Mouse (Mus musculus): Measurements from ENCODE around the gene Creld1.

Gene Creld1

DNA sequence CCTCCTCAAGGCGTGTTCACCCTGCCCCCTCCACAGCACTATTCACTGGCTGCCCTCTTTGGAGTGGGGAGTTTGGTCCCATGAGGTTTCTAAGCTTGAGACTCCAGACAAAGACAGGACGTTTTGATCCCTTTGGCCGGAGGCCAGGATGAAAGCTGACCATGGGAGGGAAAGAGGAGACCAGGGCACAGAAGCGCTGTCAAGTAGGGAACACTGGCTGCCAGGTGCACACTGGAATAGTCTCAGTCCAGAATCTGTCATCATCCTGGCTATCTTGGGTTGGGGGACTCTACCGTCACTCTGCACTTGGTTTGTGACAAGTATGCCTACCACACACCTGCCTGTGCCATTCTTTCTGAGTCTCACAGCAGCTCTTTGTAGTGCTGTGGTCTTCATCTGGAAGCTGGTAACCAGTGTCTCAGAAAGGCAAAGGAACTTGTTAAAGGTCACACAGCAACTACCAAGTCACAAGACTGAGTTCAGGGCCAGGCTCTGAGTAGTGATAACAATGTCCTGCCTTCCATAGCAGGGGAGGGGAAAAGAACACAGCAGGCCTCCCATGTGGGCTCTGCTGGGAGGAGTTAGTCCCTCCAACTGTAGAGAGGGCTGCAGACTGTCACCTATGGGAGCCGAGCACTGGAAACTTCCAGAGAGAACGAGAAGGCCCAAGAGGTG, 25.3 kb downstream of the Creld1 start:
- peak in 1 of 2 experiments; percentile 23 for DNase-seq (ENCODE audit: low spot score in 2 of 2)

DNA sequence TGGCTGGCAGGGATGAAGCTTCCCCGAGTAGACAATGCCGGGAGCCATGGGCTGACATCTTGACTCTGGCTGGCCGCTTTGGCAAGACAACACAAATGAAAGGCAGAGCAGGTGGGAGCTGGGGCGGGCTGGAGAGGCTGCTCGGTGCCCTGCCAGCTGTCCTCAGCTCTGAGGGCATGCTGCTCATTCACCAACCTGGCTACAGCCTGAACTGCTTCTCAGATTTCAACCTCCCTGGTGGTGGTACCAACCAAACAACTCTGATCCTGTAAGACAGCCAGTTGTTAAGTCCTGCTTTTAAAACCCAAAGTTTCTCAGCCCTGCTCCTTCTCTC, 25.8 kb downstream of the Creld1 start:
- no peak for DNase-seq (ENCODE audit: low spot score in 2 of 2)

DNA sequence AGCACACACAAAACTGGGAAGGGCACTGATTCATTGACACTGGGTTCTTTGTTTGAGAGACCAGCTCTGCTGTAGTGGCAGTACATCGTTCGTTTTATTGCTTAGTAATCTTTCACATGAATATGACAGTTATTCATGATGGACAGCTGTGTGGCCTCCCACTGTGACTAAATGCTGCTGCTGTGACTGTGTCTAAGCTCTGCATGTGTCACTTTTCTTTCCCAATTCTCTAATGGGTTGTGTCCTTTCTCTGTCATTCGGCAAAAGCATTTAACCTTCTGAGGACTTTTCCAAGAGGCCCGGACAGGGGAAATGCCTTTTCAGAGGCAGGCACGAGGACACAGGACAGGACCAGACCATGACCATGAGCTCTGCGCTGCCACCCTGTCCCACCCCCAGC, 30.8 kb downstream of the Creld1 start:
- DNase-seq (ENCODE audit: low spot score in 2 of 2), result no peak

DNA sequence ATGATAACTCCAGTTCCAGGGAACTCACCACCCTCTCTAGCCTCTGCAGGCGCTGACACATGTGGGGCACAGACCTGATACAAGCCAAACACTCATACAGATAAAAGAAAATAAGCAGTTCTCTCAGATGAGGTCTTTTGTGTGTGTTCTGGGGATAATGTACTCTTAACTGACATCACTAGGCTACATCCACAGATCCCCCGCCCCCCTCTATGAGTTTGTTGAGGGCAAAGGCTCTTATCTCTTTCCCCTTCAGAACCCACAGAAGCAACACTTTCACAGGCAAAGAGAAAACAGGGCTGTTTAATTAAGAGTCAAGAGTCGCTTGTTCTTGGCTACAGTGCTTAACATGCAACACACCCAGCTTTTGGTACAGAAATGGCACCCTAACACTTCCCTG, 31.5 kb downstream of the Creld1 start:
- no peak for DNase-seq (ENCODE audit: low spot score in 2 of 2)

DNA sequence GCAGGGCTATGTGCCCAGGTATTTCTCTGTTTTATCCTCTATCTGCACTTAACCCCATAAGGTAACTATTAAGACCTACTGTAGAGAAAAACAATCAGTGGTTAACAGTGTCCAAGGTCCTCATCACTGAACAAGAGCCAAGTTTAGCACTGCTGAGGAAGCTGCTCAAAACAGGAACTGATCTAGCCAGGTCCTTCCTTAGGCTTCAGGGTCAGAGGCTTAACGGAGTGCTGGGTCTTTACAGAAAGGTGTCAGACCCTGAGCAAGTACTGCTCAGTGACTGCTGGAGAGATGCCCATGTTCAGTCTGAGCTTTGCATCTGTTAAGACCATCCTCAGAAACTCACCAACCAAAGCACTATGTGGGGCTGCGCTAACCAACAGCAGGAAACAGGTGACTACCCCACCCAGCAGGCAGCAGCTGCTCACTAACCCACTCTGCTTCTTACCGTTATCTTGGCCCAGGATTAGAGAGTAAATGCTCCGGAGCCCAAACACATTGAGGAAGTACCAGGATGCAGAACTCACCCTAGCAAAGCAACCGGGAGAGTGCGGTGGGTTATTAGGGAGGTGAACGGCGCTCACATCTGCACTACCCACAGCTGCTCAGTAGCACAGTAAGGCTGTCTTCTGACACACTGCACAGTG, 34.5 kb downstream of the Creld1 start:
- no peak for DNase-seq (ENCODE audit: low spot score in 2 of 2)

DNA sequence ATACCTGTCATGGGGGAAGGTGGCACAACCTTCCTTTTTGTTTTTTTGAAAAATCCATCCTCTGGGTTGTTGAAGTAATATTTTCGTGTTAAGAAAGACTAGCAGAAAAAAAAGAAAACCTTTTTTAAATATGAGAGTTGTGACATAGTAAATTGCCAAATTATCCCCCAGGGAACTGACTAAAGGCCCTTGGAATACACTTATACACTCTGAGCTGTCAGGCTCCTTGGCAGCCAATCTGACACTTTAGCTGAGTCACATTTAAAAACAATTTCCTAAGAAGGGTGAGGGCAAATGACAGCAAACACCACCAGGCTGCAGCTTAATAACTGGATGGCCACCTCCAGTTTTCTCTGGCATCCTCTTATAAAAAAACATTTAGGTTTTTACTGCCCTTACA, 39.2 kb downstream of the Creld1 start:
- no peak for DNase-seq (ENCODE audit: low spot score in 2 of 2)

DNA sequence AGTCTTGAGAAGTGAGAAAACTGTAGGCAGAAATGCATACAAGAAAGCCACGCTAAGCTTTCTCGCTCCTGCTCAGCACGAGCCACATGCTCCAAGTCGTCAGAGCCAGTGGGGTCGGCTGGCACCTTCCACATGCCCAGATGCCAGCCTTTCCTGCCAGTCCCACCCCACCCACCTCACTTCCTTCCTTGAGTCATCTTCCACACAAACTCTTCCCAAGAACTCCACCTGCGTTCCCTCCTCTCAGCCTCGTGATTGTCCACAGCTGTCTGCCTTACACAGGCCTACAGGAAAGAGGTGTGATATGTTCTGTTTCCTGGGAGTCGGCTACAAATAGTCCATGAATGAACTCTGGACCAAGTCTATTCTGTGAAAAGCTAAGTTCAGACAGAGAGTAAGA, 40.3 kb downstream of the Creld1 start:
- DNase-seq (ENCODE audit: low spot score in 2 of 2), result no peak

DNA sequence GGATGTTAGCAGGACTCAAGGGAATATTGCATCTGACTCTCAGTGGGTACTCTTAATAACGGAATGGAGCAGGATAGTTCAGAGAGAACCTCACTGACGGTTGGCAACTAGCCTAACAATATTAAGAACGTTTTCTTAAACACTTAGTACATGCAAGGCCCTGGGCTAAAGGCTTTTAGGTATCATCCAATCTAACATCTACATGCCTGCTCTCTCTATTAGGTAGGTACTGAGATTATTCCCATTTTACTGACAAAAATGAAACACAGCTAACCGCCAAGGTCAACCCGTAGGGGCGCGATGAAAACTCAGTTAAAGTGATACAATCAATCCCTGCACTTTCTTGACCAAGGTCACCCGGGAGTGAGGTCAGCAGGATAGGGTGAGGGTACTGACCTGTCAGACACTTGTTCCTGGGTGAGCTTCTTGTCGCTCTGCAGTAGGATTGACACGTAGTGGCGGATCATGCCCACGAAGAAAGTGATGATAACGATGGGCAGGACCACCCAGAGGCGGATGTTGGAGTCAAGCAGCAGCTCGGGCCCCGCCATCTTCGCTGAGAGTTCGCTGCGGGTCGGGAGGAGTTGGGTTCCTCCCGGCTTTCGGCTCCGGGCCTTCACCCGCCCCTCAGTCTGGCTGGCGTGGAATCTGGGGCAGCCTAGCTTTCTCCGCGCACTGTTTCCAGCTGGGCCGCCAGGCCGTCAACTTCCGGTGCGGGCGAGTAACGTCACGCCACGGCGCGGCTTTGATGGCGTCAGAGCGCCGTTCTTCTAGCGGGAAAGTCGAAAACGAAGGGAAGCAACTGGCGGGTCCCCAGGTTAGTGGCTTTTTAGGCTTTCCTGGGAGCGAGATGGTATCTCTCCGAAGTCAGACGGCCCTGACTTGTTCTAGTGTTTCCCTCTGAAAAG, 48.1 kb downstream of the Creld1 start, which contains the start of the genes Emc3 and Fancd2:
Emc3 (minus strand) TSS at position 721 of the 908 bp plus-strand sequence.
Fancd2 (plus strand) TSS at position 751 of the 908 bp plus-strand sequence.
- DNase-seq (ENCODE audit: low spot score in 2 of 2), result peak; percentile 90 to 92

DNA sequence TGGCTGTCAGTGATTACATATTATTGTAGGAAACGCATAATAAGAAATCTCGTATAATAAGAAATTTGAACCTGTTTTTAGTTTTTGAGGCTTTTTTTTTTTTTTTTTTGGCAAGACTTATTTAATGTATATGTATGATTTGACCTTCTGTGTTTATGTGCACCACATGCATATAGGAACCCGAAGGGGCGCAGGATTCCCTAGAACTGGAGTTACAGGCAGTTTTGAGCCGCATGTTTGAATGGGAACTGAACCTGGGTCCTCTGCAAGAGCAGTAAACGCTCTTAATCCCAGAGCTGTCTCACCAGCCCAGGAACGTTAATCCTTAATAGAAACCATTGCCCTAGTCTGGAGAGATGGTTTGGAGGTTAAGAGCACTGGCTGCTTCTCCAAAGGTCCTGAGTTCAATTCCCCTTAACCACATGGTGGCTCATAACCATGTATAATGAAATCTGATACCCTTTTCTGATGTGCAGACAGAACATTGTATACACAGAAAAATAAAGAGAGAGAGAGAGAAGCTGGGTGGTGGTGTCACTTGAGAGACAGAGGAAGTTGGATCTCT, 48.8 kb downstream of the Creld1 start:
- no peak for DNase-seq (ENCODE audit: low spot score in 2 of 2)

DNA sequence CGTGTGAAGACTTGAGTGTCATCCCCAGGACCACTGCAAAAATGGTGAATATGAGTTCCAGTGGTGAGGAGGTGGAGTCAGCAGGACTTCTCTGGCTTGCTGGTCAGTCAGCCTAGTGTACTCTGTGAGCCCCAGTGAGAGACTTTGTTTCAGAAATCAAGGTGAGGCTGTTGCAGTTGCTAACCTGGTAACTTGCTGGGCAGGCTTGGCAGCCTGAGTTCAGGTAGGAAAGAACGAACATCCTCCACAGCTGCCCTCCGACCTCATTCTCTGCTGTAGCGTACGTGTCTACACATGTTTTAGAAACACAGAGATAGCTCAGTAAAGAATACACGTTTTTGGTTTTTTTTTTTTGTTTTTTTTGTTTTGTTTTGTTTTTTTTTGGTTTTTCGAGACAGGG, 51.8 kb downstream of the Creld1 start:
- DNase-seq (ENCODE audit: low spot score in 2 of 2), result peak; percentile 55 to 71

DNA sequence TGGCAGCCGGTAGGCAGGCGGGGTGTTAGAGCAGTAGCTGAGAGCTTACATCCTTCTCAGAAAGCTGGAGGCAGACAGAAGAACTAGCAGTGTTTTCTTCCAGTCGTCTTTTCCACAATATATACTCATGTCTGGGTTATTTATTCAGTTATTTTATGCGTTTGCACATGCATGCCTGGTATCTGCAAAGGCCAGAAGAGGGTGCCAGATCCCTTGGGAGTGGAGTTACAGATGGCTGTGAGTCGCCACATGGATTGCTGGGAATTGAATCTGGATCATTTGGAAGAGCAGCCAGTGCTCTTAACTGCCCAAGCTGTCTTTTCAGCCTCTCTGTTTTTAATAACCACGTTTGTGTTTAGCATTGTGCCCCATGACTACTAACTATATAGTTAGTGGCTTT, 58.5 kb downstream of the Creld1 start:
- DNase-seq (ENCODE audit: low spot score in 2 of 2), result no peak
